Mouse (Mus musculus): ENCODE data around the gene Prkcg.
"Not testable (repeated sequence)": the region's sequence is repeated elsewhere in the genome, so short reads cannot be mapped to it uniquely, and the experiment has no call there.

Gene Prkcg

DNA sequence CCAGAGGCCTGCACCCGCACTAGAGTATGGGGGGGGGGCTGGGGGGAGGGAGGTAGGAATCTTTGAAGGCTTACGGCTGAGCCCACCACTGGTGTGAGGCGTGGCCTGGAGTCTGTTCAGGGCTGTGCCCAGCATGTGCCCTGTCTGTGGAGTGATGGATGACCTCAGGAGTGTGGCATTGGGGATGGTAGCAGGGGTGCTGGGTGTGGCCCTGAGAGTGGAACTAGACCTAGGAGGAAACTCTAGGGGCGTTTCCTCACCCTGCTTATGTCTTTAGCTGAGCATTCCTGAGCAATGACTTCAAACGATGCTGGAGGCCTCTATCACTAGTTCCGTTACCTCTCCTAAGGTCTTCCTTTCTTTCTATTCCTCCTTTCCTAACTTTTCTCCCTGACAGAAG is 2.2 kb downstream of the Prkcg start:
- DNase-seq: no peak

- no peak for DNase-seq
Observed at GRCm38 (mm10) chr7:3291764-3292163, 2.8 kb downstream of the Prkcg start.

DNA sequence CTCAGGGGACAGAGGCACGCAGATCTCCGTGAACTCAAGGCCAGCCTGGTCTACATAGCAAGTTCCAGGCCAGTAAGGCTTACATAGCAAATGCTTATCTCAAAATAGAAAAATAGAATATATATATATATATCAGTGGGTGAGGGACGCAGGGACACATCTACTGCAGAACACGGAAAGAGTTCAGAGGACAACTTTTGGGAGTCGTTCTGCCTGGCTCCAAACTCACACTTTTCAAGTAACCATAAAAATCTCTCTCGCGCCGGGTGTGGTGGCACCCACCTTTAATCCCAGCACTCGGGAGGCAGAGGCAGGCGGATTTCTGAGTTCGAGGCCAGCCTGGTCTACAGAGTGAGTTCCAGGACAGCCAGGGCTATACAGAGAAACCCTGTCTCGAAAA is 3.3 kb downstream of the Prkcg start:
- DNase-seq: not testable (repeated sequence)

DNA sequence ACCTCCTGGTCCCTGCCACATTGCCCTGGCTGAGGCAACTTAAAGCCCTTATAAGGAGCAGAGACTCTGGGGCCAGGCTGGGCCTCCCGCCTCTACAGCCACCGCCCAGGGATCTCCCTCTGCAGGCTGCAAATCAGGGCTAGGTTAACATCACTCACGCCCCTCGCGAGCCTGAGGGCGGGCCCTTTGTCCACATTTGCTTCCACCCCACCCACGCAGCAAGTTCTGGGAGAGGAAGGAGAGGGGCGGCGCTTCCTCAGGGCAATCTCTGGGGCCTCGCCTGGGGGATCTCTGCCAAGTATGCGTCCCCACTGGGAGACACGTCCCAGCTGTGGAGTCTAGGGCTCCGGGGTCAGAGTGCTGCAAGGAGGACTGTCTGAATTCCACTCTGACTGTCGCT is 3.8 kb downstream of the Prkcg start:
- DNase-seq: peak; percentile 18 to 31

DNA sequence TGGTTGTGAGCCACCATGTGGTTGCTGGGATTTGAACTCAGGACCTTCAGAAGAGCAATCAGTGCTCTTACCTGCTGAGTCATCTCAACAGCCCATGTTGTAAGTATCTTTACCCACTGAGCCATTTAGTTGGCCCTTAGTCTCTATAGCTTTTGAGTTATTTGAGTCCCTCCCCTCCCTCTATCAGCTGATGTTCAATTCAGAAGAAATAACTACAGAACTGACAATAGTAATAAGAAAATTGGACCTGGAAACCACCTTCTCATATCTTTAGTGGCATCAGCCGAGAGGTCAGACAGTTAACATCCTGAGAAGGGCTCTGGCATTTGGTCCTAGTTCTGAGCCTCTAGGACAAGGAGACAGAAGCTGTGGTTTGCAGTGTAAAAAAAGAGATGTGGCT is 5.8 kb downstream of the Prkcg start:
- no peak for DNase-seq

DNA sequence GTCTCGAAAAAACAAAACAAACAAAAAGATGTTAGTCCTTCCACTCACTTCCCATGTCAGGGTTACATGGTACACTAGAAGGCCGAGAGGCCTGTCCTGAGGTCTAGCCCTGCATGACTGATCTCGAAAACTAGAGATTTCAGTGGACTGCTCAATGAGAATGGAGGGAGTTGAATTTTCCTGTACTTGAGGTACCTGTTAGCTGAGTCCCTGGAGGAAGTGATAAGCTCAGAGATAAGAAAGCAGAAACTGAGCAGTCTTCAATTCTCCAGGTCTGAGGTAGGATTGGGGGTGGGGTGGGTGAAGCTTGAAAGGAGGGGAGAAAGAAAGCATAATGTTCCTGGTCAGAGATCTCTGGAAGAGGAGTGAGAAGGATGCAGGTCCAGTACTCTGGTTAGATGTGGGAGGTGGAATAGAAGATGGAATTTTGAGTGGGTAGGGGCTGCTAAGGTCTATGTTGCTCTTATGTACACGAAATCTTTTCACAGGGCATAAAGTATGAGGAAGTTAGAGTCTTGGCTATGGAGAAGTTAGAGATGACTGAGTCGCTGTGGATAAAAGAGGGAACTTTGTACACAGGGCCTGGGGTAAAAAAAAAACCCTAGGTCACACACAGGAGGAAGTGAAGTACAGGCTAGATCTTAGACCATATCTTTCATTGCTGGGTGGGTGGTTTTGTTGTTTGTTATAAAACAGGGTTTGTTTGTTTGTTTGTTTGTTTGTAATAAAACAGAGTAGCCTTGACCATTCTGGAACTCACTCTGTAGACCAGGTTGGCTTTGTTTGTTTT is 6.5 kb downstream of the Prkcg start:
- DNase-seq: no peak

GRCm38 (mm10) chr7:3296711-3297110 is 7.7 kb downstream of the Prkcg start:
- no peak for DNase-seq

- DNase-seq: no peak
Observed at GRCm38 (mm10) chr7:3299941-3300617, 11.1 kb downstream of the Prkcg start.

GRCm38 (mm10) chr7:3300891-3301627 is 12.1 kb downstream of the Prkcg start:
- no peak for DNase-seq

- DNase-seq: no peak
Observed at GRCm38 (mm10) chr7:3301628-3302555, 12.9 kb downstream of the Prkcg start.

- DNase-seq: no peak
Observed at GRCm38 (mm10) chr7:3302556-3303275, 13.7 kb downstream of the Prkcg start.

- DNase-seq: peak; percentile 13 to 25
Observed at GRCm38 (mm10) chr7:3303276-3303781, 14.3 kb downstream of the Prkcg start.

- no peak for DNase-seq
Observed at GRCm38 (mm10) chr7:3303789-3304188, 14.8 kb downstream of the Prkcg start.

DNA sequence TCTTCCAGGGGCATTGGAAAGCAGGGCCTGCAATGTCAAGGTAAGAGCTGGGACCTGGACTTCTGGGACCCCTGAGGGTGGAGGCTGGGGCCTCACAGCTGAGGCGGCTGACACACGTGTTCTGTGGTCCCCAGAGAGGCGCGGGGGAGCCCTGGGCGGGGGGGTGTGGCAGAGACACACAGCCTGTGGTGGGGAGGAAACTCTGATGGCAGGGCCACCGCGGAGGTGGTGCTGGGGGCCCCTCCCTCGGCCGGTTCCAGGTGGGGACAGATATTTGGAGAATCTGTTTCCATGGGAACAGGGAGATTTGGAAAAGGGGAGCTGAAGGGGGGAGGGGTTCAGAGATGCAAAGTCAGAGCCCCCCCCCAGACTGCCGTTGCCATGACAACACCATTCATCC is 15.3 kb downstream of the Prkcg start:
- DNase-seq: peak in 1 of 2 experiments; percentile 24

- no peak for DNase-seq
Observed at GRCm38 (mm10) chr7:3306400-3306799, 17.4 kb downstream of the Prkcg start.

DNA sequence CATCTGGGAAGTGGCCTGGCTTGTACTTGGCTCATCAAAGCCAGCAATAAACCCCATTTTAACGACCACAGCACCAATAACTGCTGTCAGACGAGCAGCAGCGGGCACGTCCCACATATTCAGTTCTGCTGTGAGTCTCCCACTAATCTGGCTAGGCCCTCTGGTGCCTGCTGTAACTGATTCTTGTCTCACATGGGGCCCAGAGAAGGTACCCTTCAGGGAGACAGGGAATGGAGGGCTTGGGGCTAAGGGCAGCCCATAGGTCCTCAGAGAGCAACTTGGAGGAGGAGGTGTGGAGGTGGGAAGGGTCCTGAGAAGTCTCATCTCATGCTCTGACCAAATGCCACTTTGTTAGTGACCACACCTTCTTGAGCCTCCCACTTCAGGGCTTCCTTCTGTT is 19.7 kb downstream of the Prkcg start:
- DNase-seq: no peak

GRCm38 (mm10) chr7:3310233-3310632 is 21.3 kb downstream of the Prkcg start:
- DNase-seq: no peak

DNA sequence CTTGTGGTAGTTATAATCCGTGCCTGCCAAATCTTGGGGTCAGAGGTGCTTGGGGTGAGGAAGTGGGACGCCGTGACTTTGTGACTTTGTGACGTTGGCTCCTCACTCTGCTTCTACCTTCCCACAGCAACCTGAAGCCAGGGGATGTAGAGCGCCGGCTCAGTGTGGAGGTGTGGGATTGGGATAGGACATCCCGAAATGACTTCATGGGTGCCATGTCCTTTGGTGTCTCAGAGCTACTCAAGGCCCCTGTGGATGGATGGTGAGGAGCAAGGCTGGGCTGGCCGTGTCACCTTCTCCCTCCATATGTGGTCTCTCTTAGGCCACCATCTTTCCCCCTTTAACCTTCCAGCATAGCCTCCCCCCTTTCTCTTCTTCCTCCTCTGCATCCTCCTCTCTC is 24.6 kb downstream of the Prkcg start:
- no peak for DNase-seq

DNA sequence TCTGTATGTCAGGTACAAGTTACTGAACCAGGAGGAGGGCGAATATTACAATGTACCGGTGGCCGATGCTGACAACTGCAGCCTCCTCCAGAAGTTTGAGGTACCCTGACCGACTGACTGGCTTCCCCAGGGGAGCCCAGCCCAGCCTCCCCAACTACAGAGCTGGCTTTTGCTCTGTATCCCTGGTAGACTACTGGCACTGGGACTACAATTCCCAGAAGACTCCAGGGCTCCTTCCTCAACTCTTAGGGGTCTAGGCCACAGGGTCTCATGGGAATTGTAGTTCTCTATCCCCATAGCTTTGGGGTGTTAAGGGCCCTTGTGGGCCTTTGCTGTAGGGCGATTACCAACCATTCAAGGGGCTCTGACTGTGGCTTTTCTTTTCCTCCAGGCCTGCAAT is 25.1 kb downstream of the Prkcg start:
- no peak for DNase-seq

- DNase-seq: no peak
Observed at GRCm38 (mm10) chr7:3317704-3318103, 28.7 kb downstream of the Prkcg start.

GRCm38 (mm10) chr7:3320856-3321255 is 31.9 kb downstream of the Prkcg start:
- DNase-seq: no peak

- DNase-seq: no peak
Observed at GRCm38 (mm10) chr7:3323826-3324225, 34.8 kb downstream of the Prkcg start.
